Mouse (Mus musculus) spleen, adult 2 months (tissue): ENCODE measurements around the gene Wdpcp. TPM values are rescaled to one million over a fixed set of nuclear protein-coding genes. Genes with fewer than 3 reads are reported as not detected.

Experiments used
- DNase-seq, 2 experiments: peaks; one replicate each; pipeline versions ENCODE4 v3.0.0 to v3.0.0-alpha.2; 2012 to 2021; ENCODE audit warnings: low spot score in 2 of 2, low read depth in 1 of 2
- H3K27ac ChIP-seq: fragments of 200-500 bp; 2 replicates; pipeline ENCODE4 v1.5.1; 2012; ENCODE audit warnings: low read length, inconsistent platforms; ENCODE audit not compliant: insufficient read depth
- H3K27me3 ChIP-seq: fragments of 200-500 bp; 2 replicates; pipeline ENCODE4 v1.6.1; 2012; ENCODE audit warnings: mild to moderate bottlenecking, moderate library complexity, low read length, inconsistent platforms; ENCODE audit not compliant: control insufficient read depth, insufficient read depth
- H3K36me3 ChIP-seq: fragments of 200-500 bp; 2 replicates; pipeline ENCODE4 v1.6.1; 2012; ENCODE audit warnings: mild to moderate bottlenecking, low read length, inconsistent platforms; ENCODE audit not compliant: control insufficient read depth, insufficient read depth
- H3K4me1 ChIP-seq: fragments of 200-500 bp; 2 replicates; pipeline ENCODE4 v1.6.1; 2011; ENCODE audit warnings: inconsistent platforms; ENCODE audit not compliant: control insufficient read depth, insufficient read depth, insufficient read length
- H3K4me3 ChIP-seq: fragments of 200-500 bp; 2 replicates; pipeline ENCODE4 v1.5.1; 2011; ENCODE audit warnings: mild to moderate bottlenecking, inconsistent platforms; ENCODE audit not compliant: insufficient read depth, insufficient read length; ENCODE audit errors: extremely low read depth
- CTCF ChIP-seq: fragments of 200-500 bp; IDR thresholded peaks from 2 replicates; pipeline ENCODE4 v1.5.1; 2011; ENCODE audit warnings: mild to moderate bottlenecking, inconsistent platforms; ENCODE audit not compliant: insufficient read depth, insufficient read length, insufficient replicate concordance; ENCODE audit errors: extremely low read depth
- POLR2A ChIP-seq: fragments of 200-500 bp; IDR thresholded peaks from 2 replicates; pipeline ENCODE4 v1.6.1; 2011; ENCODE audit warnings: low read depth, low read length, inconsistent platforms
- WGBS: fragments of 180-500 bp; shearing (Covaris S2); methylation state at CpG from one replicate; pipeline ENCODE4 v1.1.7; 2018; 5-methylcytosine and 5-hydroxymethylcytosine counted together
- polyA plus RNA-seq: library from polyadenylated mRNA; depleted of rRNA; stranded (reverse); fragments of >200 nt; gene quantifications from 2 replicates; pipeline ENCODE4 v1.2.3, GENCODE M21; 2012; rRNA removed

The Wdpcp gene
- polyA plus RNA-seq, 1 experiment: 1.4 TPM

DNA sequence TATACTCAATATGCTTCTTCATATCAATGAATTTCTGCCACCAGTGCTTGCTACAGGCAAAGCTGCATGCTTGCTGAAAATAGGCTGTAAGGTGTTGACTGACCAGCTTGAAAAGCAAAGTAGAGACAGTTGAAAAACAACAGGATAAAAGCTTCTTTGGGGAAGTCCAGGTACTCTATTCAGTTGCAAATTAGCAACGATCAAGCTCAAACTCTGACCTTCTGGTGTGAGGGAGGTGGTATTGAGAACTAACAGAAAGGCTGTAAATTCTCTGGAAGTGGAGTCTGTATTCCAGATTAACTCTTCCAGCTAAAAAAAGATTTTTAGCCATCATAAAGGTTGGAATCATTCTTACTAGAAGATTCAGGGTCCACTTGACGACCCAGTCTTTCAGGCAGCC lies 303.0 kb downstream of the Wdpcp start:
- no peak overlapping the region for H3K4me3 ChIP-seq
- H3K4me1 ChIP-seq: no peaks in the 10 kb centered on the region
- H3K27ac ChIP-seq: no peak overlapping the region
- TF ChIP-seq CTCF: no peak
- TF ChIP-seq POLR2A: no peak
- no peaks in the 10 kb centered on the region for H3K27me3 ChIP-seq
- no peaks in the 10 kb centered on the region for H3K36me3 ChIP-seq
- 88% methylated on average over 2 of the region's 2 CpGs for WGBS
- no peak for DNase-seq

DNA sequence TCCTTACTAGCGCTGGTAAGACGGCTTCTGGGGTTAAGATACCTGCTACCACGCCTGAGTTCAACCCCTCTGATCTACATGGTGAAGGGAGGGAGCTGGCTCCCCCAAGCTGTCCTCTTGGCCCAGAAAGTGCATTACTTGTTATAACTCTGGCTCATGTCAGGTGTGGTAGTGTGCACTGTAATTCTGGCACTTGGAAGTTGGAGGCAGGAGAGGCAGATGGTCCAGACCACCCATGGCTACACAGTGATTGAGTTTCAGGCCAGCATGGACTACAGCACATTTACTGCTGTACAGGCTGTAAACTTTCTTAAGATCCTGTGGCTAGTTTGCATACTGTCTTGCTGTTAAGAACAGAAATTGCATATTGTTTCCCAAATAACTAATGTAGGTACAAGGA lies 322.7 kb downstream of the Wdpcp start:
- TF ChIP-seq CTCF: no peak
- TF ChIP-seq POLR2A: no peak
- Histone ChIP-seq H3K27me3 (no peaks in the 10 kb centered on the region), H3K4me3 (no peak overlapping the region), H3K27ac (no peak overlapping the region), H3K4me1 (no peaks in the 10 kb centered on the region), H3K36me3 (no peaks in the 10 kb centered on the region)
- no peak for DNase-seq
- WGBS: 93% methylated on average over 3 of the region's 3 CpGs

DNA sequence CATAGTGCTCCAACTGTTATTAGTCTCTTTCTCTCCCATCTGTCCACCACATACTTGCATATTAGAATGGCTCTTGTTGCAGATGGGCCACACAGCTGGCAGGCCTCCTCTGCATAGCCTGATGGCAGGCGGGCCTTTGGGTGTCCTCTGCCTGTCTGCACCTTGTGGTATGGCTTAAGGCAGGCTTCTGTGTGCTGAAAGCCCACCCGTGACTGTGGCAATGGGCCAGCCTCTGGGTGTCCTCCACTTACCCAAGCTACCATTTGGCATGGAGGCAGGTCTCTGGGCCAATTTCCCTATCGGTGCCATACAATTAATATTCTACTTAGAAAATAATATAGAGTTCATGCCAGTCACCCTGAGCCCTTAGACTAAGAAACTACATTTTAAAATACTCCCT lies 350.5 kb downstream of the Wdpcp start:
- no peaks in the 10 kb centered on the region for H3K36me3 ChIP-seq
- H3K4me1 ChIP-seq: no peaks in the 10 kb centered on the region
- no peak overlapping the region for H3K4me3 ChIP-seq
- no peaks in the 10 kb centered on the region for H3K27me3 ChIP-seq
- H3K27ac ChIP-seq: no peak overlapping the region
- no peak for DNase-seq
- TF ChIP-seq POLR2A (no peak), CTCF (no peak)
- WGBS: 86% methylated on average over 3 of the region's 3 CpGs

Other genes starting within 250 kb of the Wdpcp start
- 1.4 and 1.8 TPM in 2 replicates for gene Ugp2, start 201.0 kb upstream of the Wdpcp start, polyA plus RNA-seq
- 45.0 and 52.0 TPM in 2 replicates for gene Mdh1, start 132 bp downstream of the Wdpcp start, polyA plus RNA-seq